Mouse (Mus musculus): Measurements from ENCODE around the gene Ticam1. TPM values are rescaled to one million over a fixed set of nuclear protein-coding genes. Genes with fewer than 3 reads are reported as not detected.
"Not testable (repeated sequence)": the region's sequence is repeated elsewhere in the genome, so short reads cannot be mapped to it uniquely, and the experiment has no call there.

Ticam1 gene
- polyA plus RNA-seq, 1 experiment from 2014 or later = 1.2 TPM

- WGBS = 87% methylated on average over 10 of the region's 10 CpGs
- Histone ChIP-seq H3K9ac (replicated peaks) (peak overlapping the region; percentile 10; the same call in 1 of the 2 replicates), H3K36me3 (peaks cover 44% of the 10 kb centered on the region), H3K4me3 (replicated peaks) (no peak overlapping the region), H3K27me3 (replicated peaks) (no peaks in the 10 kb centered on the region), H3K9me3 (replicated peaks) (no peaks in the 10 kb centered on the region), H3K27ac (replicated peaks) (no peak overlapping the region), H3K4me2 (peak overlapping the region; percentile 92), H3K4me1 (peaks cover 78% of the 10 kb centered on the region)
- ATAC-seq (ENCODE audit: low FRiP score) = no peak
Observed at GRCm38 (mm10) chr17:56259301-56260037, 17.1 kb downstream of the Ticam1 start.

DNA sequence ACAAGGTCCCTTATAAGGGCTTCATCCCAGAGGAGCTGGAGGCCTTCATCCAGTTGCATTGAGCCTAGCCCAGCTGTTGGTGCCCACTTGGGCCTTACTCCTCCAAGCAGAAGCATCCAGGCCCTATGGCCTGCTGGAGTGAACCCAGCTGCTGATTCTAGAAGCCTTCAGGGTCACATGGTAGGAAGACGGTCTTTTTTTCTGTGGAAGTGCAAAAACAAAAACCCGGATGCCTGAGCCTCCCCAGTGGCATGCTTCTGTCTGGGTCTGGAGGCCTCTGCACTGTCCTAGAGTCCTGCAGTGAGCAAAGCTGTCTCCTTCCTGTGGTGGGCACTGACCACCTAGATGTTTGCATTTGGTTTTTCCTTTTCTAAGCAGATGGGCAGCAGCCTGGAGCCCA is 17.8 kb downstream of the Ticam1 start:
- peak overlapping the region; percentile 92 for H3K4me2 ChIP-seq
- H3K27me3 ChIP-seq (replicated peaks); H3K27ac ChIP-seq (replicated peaks); H3K9me3 ChIP-seq (replicated peaks); H3K4me3 ChIP-seq (replicated peaks); ATAC-seq (ENCODE audit: low FRiP score): not testable (repeated sequence)
- WGBS = 77% methylated on average over 2 of the region's 2 CpGs
- peak overlapping the region; percentile 10; the same call in 1 of the 2 replicates for H3K9ac ChIP-seq (replicated peaks)
- H3K4me1 ChIP-seq = peaks cover 74% of the 10 kb centered on the region
- peaks cover 44% of the 10 kb centered on the region for H3K36me3 ChIP-seq

DNA sequence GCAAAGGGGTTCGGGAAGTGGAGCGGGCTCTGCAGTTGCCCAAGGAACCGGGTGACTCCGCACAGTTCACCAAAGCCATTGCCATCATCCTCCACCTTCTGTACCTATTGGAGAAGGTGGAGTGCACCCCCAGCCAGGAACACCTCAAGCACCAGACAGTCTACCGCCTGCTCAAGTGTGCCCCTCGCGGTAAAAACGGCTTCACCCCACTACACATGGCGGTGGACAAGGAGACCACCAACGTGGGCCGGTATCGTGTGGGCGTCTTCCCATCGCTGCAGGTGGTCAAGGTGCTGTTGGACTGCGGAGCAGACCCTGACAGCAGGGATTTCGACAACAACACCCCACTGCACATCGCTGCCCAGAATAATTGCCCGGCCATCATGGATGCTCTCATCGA is 18.3 kb downstream of the Ticam1 start:
- H3K4me3 ChIP-seq (replicated peaks) = peak overlapping the region; percentile 65; the same call in 1 of the 2 replicates
- peak overlapping the region; percentile 92 for H3K4me2 ChIP-seq
- not testable (repeated sequence) for ATAC-seq (ENCODE audit: low FRiP score); H3K9ac ChIP-seq (replicated peaks); H3K27ac ChIP-seq (replicated peaks); H3K27me3 ChIP-seq (replicated peaks); H3K9me3 ChIP-seq (replicated peaks)
- H3K36me3 ChIP-seq = peaks cover 44% of the 10 kb centered on the region
- 96% methylated on average over 19 of the region's 19 CpGs for WGBS
- peaks cover 73% of the 10 kb centered on the region for H3K4me1 ChIP-seq

DNA sequence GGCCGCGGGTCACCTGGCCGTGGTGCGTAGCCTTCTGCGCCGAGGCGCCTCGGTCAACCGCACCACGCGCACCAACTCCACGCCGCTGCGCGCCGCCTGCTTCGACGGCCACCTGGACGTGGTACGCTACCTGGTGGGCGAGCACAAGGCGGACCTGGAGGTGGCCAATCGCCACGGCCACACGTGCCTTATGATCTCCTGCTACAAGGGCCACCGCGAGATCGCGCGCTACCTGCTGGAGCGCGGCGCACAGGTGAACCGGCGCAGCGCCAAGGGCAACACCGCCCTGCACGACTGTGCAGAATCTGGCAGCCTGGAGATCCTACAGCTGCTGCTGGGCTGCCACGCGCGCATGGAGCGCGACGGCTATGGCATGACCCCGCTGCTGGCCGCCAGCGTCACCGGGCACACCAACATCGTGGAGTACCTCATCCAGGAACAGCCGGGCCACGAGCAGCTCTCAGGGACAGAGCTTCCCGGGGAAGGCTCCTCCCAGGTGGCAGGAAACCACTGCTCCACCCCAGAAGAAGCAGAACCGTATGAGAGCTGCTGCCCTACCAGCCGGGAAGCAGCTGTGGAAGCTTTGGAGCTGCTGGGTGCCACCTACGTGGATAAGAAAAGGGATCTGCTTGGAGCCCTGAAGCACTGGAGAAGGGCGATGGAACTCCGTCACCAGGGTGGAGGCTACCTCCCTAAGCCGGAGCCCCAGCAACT is 19.2 kb downstream of the Ticam1 start:
- peak overlapping the region; percentile 88 for H3K27ac ChIP-seq (replicated peaks)
- peak overlapping the region; percentile 92 for H3K4me2 ChIP-seq
- H3K4me3 ChIP-seq (replicated peaks) = peak overlapping the region; percentile 65
- no peaks in the 10 kb centered on the region for H3K27me3 ChIP-seq (replicated peaks)
- H3K4me1 ChIP-seq = peaks cover 63% of the 10 kb centered on the region
- H3K9ac ChIP-seq (replicated peaks) = peak overlapping the region; percentile 62
- peaks cover 34% of the 10 kb centered on the region for H3K36me3 ChIP-seq
- 12% methylated on average over 54 of the region's 58 CpGs for WGBS
- H3K9me3 ChIP-seq (replicated peaks) = no peaks in the 10 kb centered on the region
- ATAC-seq (ENCODE audit: low FRiP score) = 0 out of 2 replicates have a peak, but pooled peaks have one; percentile 1

DNA sequence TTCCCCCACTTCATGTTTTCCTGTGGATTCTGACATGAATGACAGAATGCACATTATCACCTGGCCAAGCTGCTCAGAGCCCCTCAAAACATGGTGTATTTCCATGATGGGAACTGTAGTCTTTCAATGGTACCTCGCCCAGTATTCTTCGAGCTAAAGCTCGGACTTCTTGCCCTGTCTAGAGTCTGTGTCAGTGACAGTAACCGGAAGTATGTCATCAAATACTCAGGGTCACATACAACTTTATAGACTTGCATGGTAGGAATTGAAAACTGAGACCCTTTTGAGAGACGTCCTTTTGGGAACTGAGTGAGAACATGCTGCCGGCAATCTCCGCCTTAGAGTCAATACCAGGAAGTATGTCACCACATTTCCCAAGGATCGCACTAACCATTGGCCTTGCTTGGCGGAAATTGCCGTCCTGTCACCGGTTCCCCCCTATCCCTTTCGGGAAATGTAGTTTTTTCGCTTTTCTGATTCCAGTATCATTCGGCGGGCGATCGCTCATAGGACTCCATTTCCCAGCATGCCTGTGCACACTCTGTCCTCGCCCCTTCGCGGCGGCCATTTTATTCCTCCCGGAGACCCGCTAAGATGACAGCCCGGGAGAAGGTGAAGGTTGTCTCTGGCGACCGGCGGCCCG is 20.2 kb downstream of the Ticam1 start, which contains the start of gene Fem1a:
Fem1a (plus strand) TSS at position 572 of the 643 bp plus-strand sequence.
- peak; percentile 92 for ATAC-seq (ENCODE audit: low FRiP score)
- peak within 1 kb of the TSS; percentile 65 for H3K4me3 ChIP-seq (replicated peaks)
- H3K36me3 ChIP-seq = peaks cover 24% of the 10 kb centered on the region
- H3K4me2 ChIP-seq = peak within 1 kb of the TSS; percentile 92
- peaks cover 56% of the 10 kb centered on the region for H3K4me1 ChIP-seq
- under 1% methylated on average over 28 of the region's 28 CpGs for WGBS
- H3K9me3 ChIP-seq (replicated peaks) = no peaks in the 10 kb centered on the region
- peak within 1 kb of the TSS; percentile 95 for H3K27ac ChIP-seq (replicated peaks)
- H3K27me3 ChIP-seq (replicated peaks) = no peaks in the 10 kb centered on the region
- H3K9ac ChIP-seq (replicated peaks) = peak within 1 kb of the TSS; percentile 62

DNA sequence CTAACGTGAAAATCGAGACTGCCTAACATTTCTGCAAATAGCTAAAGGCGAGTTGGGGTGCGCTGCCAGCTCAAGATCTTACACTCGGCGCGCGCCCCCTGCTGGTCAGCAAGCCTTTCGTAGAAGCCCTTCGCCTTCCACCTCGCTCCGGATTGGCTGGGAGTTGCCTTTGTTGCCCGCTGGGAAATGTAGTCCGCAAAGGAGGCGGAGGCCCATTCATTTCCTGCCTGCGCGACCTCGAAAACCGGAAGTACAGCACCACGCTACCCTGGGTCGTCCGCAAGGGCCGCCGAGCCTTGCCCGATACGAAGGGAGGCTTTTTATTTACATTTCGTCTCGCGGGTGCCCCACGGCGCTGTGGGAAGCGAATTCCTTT is 20.7 kb downstream of the Ticam1 start:
- peaks cover 56% of the 10 kb centered on the region for H3K4me1 ChIP-seq
- H3K9ac ChIP-seq (replicated peaks) = peak overlapping the region; percentile 58
- peak overlapping the region; percentile 65 for H3K4me3 ChIP-seq (replicated peaks)
- H3K27me3 ChIP-seq (replicated peaks) = no peaks in the 10 kb centered on the region
- peak; percentile 94 for ATAC-seq (ENCODE audit: low FRiP score)
- peaks cover 20% of the 10 kb centered on the region for H3K36me3 ChIP-seq
- H3K4me2 ChIP-seq = peak overlapping the region; percentile 92
- WGBS = under 1% methylated on average over 32 of the region's 32 CpGs
- no peaks in the 10 kb centered on the region for H3K9me3 ChIP-seq (replicated peaks)
- peak overlapping the region; percentile 95 for H3K27ac ChIP-seq (replicated peaks)

- H3K9ac ChIP-seq (replicated peaks) = peak overlapping the region; percentile 36; the same call in 1 of the 2 replicates
- peak overlapping the region; percentile 92 for H3K4me2 ChIP-seq
- H3K4me1 ChIP-seq = peaks cover 56% of the 10 kb centered on the region
- H3K27ac ChIP-seq (replicated peaks) = peak overlapping the region; percentile 95
- no peaks in the 10 kb centered on the region for H3K9me3 ChIP-seq (replicated peaks)
- H3K4me3 ChIP-seq (replicated peaks) = peak overlapping the region; percentile 65
- WGBS = 16% methylated on average over 9 of the region's 9 CpGs
- no peaks in the 10 kb centered on the region for H3K27me3 ChIP-seq (replicated peaks)
- peaks cover 20% of the 10 kb centered on the region for H3K36me3 ChIP-seq
- ATAC-seq (ENCODE audit: low FRiP score) = peak; percentile 35; the same call in 1 of the 2 replicates
Observed at GRCm38 (mm10) chr17:56255429-56255828, 21.2 kb downstream of the Ticam1 start.

GRCm38 (mm10) chr17:56254695-56255094 is 21.9 kb downstream of the Ticam1 start:
- Histone ChIP-seq H3K27ac (replicated peaks) (peak overlapping the region; percentile 95), H3K36me3 (peaks cover 14% of the 10 kb centered on the region), H3K9ac (replicated peaks) (no peak overlapping the region), H3K4me3 (replicated peaks) (no peak overlapping the region), H3K4me1 (peaks cover 51% of the 10 kb centered on the region), H3K9me3 (replicated peaks) (no peaks in the 10 kb centered on the region), H3K27me3 (replicated peaks) (no peaks in the 10 kb centered on the region), H3K4me2 (peak overlapping the region; percentile 92; the same call in 1 of the 2 replicates)
- 78% methylated on average over 4 of the region's 4 CpGs for WGBS
- ATAC-seq (ENCODE audit: low FRiP score) = no peak

DNA sequence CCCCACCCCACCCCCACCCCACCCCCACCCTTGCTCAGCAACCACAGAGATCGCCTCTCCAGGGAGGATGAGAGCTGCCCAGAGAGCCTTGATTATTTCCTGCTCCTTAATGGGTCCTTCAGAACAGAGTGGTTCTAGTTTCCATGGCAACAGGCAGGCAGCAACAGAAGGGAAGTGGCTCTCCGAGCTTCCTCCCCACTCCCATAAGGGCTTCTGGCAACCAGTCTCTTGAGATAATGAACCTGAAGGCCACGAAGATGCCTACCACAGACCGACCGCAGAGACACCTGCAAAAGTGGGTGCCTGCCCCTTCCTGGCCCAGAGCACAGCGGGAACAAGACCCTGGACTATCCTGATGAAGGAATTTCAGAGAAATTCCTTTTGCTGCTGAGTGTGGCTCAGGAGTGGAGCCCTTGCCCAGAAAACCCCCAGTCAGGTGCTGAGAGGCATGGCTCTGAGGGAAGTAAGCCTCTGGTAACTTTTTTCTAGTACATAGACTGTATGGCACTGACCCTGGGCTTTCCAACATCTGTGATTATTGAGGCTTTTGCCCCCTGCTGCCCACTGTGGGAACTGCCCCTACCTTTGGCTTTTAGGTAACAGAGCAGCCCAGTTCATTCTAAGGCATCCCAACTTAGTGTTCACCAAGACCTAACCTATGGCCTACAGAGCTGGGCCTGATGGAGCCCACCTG is 25.3 kb downstream of the Ticam1 start:
- H3K9me3 ChIP-seq (replicated peaks) = no peaks in the 10 kb centered on the region
- no peaks in the 10 kb centered on the region for H3K36me3 ChIP-seq
- no peak overlapping the region for H3K9ac ChIP-seq (replicated peaks)
- peak overlapping the region; percentile 81 for H3K27ac ChIP-seq (replicated peaks)
- peak; percentile 23; the same call in 1 of the 2 replicates for ATAC-seq (ENCODE audit: low FRiP score)
- H3K27me3 ChIP-seq (replicated peaks) = no peaks in the 10 kb centered on the region; the same call in 1 of the 2 replicates
- 15% methylated on average over 6 of the region's 6 CpGs for WGBS
- H3K4me2 ChIP-seq = peak overlapping the region; percentile 35
- no peak overlapping the region for H3K4me3 ChIP-seq (replicated peaks)
- peaks cover 26% of the 10 kb centered on the region for H3K4me1 ChIP-seq

- ATAC-seq (ENCODE audit: low FRiP score) = no peak
- Histone ChIP-seq H3K4me2 (no peak overlapping the region), H3K4me1 (peaks cover 20% of the 10 kb centered on the region), H3K9me3 (replicated peaks) (no peaks in the 10 kb centered on the region), H3K4me3 (replicated peaks) (no peak overlapping the region), H3K27ac (replicated peaks) (no peak overlapping the region), H3K27me3 (replicated peaks) (peaks cover 9% of the 10 kb centered on the region; the same call in 1 of the 2 replicates), H3K36me3 (no peaks in the 10 kb centered on the region), H3K9ac (replicated peaks) (no peak overlapping the region)
- 42% methylated on average over 7 of the region's 7 CpGs for WGBS
Observed at GRCm38 (mm10) chr17:56245608-56246007, 31.0 kb downstream of the Ticam1 start.
